Mouse (Mus musculus) granulocyte monocyte progenitor cell, adult 5-6 weeks (primary cell): ENCODE data around the gene Fam120b. TPM values are rescaled to one million over a fixed set of nuclear protein-coding genes. Genes with fewer than 3 reads are reported as not detected.

Source experiments
- ATAC-seq: replicated peaks from 2 replicates; pipeline ENCODE4 v1.8.0; 2016; ENCODE audit warnings: mild to moderate bottlenecking, moderate TSS enrichment, inconsistent platforms; ENCODE audit not compliant: poor library complexity, severe bottlenecking
- total RNA-seq, 2 experiments: library from RNA; stranded (forward) in 1 of 2; stranded (reverse) in 1 of 2; fragments of 200-712, 200-1000 nt in 1 of 2; fragments of >200 nt in 1 of 2; fragmentation: Nextera tagmentation in 1 of 2; gene quantifications; 2 replicates each; pipeline ENCODE4 v1.2.3; 2014 to 2017

Gene Fam120b
- total RNA-seq, 2 experiments from 2014 or later = 11.0 to 11.1 TPM

GRCm38 (mm10) chr17:15378413-15379109, 17.4 kb upstream of the Fam120b start:
- ATAC-seq = no peak

GRCm38 (mm10) chr17:15379741-15380526, 16.1 kb upstream of the Fam120b start:
- no peak for ATAC-seq

GRCm38 (mm10) chr17:15380641-15381051, 15.4 kb upstream of the Fam120b start:
- ATAC-seq = peak; percentile 55

GRCm38 (mm10) chr17:15381092-15381860, 14.7 kb upstream of the Fam120b start:
- no peak for ATAC-seq

- no peak for ATAC-seq
These were observed 13.9 kb upstream of the Fam120b start for GRCm38 (mm10) chr17:15381869-15382660.

- no peak for ATAC-seq
These were observed 12.6 kb upstream of the Fam120b start for GRCm38 (mm10) chr17:15383360-15383759.

- no peak for ATAC-seq
These were observed 7.1 kb upstream of the Fam120b start for GRCm38 (mm10) chr17:15388892-15389291.

- ATAC-seq = no peak
These were observed 6.6 kb upstream of the Fam120b start for GRCm38 (mm10) chr17:15389356-15389755.

- no peak for ATAC-seq
These were observed 5.7 kb downstream of the Fam120b start for GRCm38 (mm10) chr17:15401716-15402115.

GRCm38 (mm10) chr17:15406576-15406975, 10.6 kb downstream of the Fam120b start:
- no peak for ATAC-seq

- no peak for ATAC-seq
These were observed 13.3 kb downstream of the Fam120b start for GRCm38 (mm10) chr17:15409261-15409660.

- no peak for ATAC-seq
These were observed 14.9 kb downstream of the Fam120b start for GRCm38 (mm10) chr17:15410861-15411260.

GRCm38 (mm10) chr17:15416596-15417215, 20.7 kb downstream of the Fam120b start:
- ATAC-seq = no peak

GRCm38 (mm10) chr17:15419534-15419933, 23.5 kb downstream of the Fam120b start:
- ATAC-seq = peak; percentile 56

GRCm38 (mm10) chr17:15420021-15420603, 24.1 kb downstream of the Fam120b start:
- no peak for ATAC-seq

- no peak for ATAC-seq
These were observed 25.4 kb downstream of the Fam120b start for GRCm38 (mm10) chr17:15421446-15421845.

GRCm38 (mm10) chr17:15422666-15423065, 26.7 kb downstream of the Fam120b start:
- ATAC-seq = no peak

GRCm38 (mm10) chr17:15423080-15423765, 27.2 kb downstream of the Fam120b start:
- ATAC-seq = no peak

GRCm38 (mm10) chr17:15425931-15426330, 29.9 kb downstream of the Fam120b start:
- ATAC-seq = no peak
